Mouse (Mus musculus) C2C12 (cell line): ENCODE measurements around the gene Slc44a5.

Source experiments
- CTCF ChIP-seq: IDR thresholded peaks from one replicate; pipeline ENCODE4 v1.5.1; 2011; ENCODE audit not compliant: control insufficient read depth, insufficient read depth, insufficient read length
- MYOG ChIP-seq: IDR thresholded peaks from one replicate; pipeline ENCODE4 v1.6.1; 2011; ENCODE audit not compliant: control insufficient read depth, insufficient read length; ENCODE audit errors: extremely low read depth

DNA sequence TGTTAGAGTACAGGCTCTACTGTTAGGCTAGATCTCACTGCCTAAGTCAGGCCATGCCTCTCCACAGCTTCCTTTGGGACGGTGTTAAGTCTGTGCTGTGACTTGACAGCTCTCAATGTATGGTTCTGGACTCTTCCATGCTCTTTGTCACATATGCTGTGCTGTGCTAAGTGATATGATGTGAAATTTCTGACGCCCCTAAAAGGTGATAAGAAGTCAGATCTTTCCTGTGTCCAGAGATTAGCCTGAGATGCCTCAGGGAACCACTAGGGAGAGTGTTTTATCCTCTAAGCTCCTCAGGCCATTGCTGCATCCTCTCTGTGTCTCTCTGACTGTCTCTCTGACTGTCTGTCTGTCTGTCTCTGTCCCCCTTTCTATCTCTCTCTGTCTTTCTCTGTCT is 84.2 kb downstream of the Slc44a5 start:
- TF ChIP-seq MYOG (no peak), CTCF (no peak)
